Mouse (Mus musculus) bone marrow, adult 2 months (tissue): ENCODE data around the gene Eif3k. TPM values are rescaled to one million over a fixed set of nuclear protein-coding genes. Genes with fewer than 3 reads are reported as not detected.

Experiments
- H3K27ac ChIP-seq: fragments of 200-500 bp; 2 replicates; pipeline ENCODE4 v1.5.1; 2012; ENCODE audit warnings: low read depth, mild to moderate bottlenecking, control low read depth, inconsistent platforms, low read length; ENCODE audit not compliant: control insufficient read depth, poor library complexity, insufficient read depth
- H3K4me1 ChIP-seq: fragments of 200-500 bp; 2 replicates; pipeline ENCODE4 v1.6.1; 2011; ENCODE audit warnings: low read length; ENCODE audit not compliant: control insufficient read depth, insufficient read depth
- H3K4me3 ChIP-seq: fragments of 200-500 bp; replicated peaks from 2 replicates; pipeline ENCODE3; 2011; ENCODE audit warnings: mild to moderate bottlenecking, low read depth, low read length, control low read depth; ENCODE audit not compliant: control insufficient read depth
- CTCF ChIP-seq: fragments of 200-500 bp; IDR thresholded peaks from 2 replicates; pipeline ENCODE4 v1.5.1; 2011; ENCODE audit warnings: low read length, control low read depth; ENCODE audit not compliant: control insufficient read depth, insufficient read depth
- POLR2A ChIP-seq: fragments of 200-500 bp; IDR thresholded peaks from 2 replicates; pipeline ENCODE4 v1.6.1; 2011; ENCODE audit warnings: low read depth, mild to moderate bottlenecking, control low read depth, low read length, borderline replicate concordance; ENCODE audit not compliant: control insufficient read depth
- WGBS: fragments of 180-500 bp; shearing (Covaris S2); methylation state at CpG from one replicate; pipeline ENCODE4 v1.1.7; 2018; 5-methylcytosine and 5-hydroxymethylcytosine counted together
- polyA plus RNA-seq: library from polyadenylated mRNA; stranded (reverse); fragments of >200 nt; gene quantifications from 2 replicates; pipeline ENCODE4 v1.2.4, GENCODE M21; 2011; ENCODE audit warnings: low replicate concordance; ENCODE audit not compliant: missing spikeins, insufficient read depth, insufficient read length

Eif3k gene
- polyA plus RNA-seq, 1 experiment: 225 TPM

- no peak overlapping the region for H3K4me3 ChIP-seq
Observed at GRCm38 (mm10) chr7:28959505-28960045, 22.1 kb downstream of the Eif3k start.

GRCm38 (mm10) chr7:28958770-28959169 lies 22.9 kb downstream of the Eif3k start:
- no peak for TF ChIP-seq CTCF
- no peak for TF ChIP-seq POLR2A
- H3K27ac ChIP-seq: no peak overlapping the region
- no peak overlapping the region for H3K4me3 ChIP-seq
- WGBS: 83% methylated on average over 1 of the region's 1 CpGs
- peaks cover 4% of the 10 kb centered on the region for H3K4me1 ChIP-seq

More at GRCm38 (mm10) chr7:28959505-28960045, 22.1 kb downstream of the Eif3k start:
- WGBS: 20% methylated on average over 6 of the region's 6 CpGs
- TF ChIP-seq POLR2A (no peak), CTCF (no peak)
- H3K4me1 ChIP-seq: peaks cover 2% of the 10 kb centered on the region
- no peak overlapping the region for H3K27ac ChIP-seq

GRCm38 (mm10) chr7:28957997-28958725 lies 23.5 kb downstream of the Eif3k start:
- 23% methylated on average over 1 of the region's 1 CpGs for WGBS
- no peak overlapping the region for H3K4me3 ChIP-seq
- TF ChIP-seq POLR2A: no peak
- TF ChIP-seq CTCF: no peak
- H3K27ac ChIP-seq: no peak overlapping the region
- H3K4me1 ChIP-seq: peaks cover 4% of the 10 kb centered on the region

- WGBS: 77% methylated on average over 6 of the region's 6 CpGs
- Histone ChIP-seq H3K4me1 (peaks cover 4% of the 10 kb centered on the region), H3K27ac (no peak overlapping the region), H3K4me3 (no peak overlapping the region)
- TF ChIP-seq CTCF (no peak), POLR2A (no peak)
Observed at GRCm38 (mm10) chr7:28957286-28957685, 24.4 kb downstream of the Eif3k start.

GRCm38 (mm10) chr7:28956270-28956669 lies 25.4 kb downstream of the Eif3k start:
- no peak overlapping the region for H3K27ac ChIP-seq
- H3K4me3 ChIP-seq: no peak overlapping the region
- peaks cover 4% of the 10 kb centered on the region for H3K4me1 ChIP-seq
- 60% methylated on average over 1 of the region's 1 CpGs for WGBS
- TF ChIP-seq CTCF: no peak
- no peak for TF ChIP-seq POLR2A

GRCm38 (mm10) chr7:28955295-28955897 lies 26.3 kb downstream of the Eif3k start:
- no peak overlapping the region for H3K27ac ChIP-seq
- WGBS: 53% methylated on average over 5 of the region's 5 CpGs
- TF ChIP-seq CTCF (no peak), POLR2A (no peak)
- no peak overlapping the region for H3K4me3 ChIP-seq
- H3K4me1 ChIP-seq: peaks cover 4% of the 10 kb centered on the region

- Histone ChIP-seq H3K27ac (no peak overlapping the region), H3K4me3 (no peak overlapping the region), H3K4me1 (peaks cover 4% of the 10 kb centered on the region)
- TF ChIP-seq CTCF (no peak), POLR2A (no peak)
- WGBS: 64% methylated on average over 4 of the region's 4 CpGs
Observed at GRCm38 (mm10) chr7:28954773-28955172, 26.9 kb downstream of the Eif3k start.
